In genomic region chr9:44318826-44319095, GRCm38 (mm10) we compare ENCODE assay signal across 8 mouse cellular contexts. TPM values are rescaled to one million over a fixed set of nuclear protein-coding genes. Genes with fewer than 3 reads are reported as not detected.
DNase-seq lines count a peak whose midpoint lies in the region; ATAC-seq and TF ChIP-seq lines count a peak whose summit lies in the region.

No protein-coding gene starts in this region.

- peak overlapping the region; percentile 90 for H3K9ac ChIP-seq in heart, embryonic 12.5 days
- H3K9ac ChIP-seq in intestine, embryonic 15.5 days = peak overlapping the region; percentile 83

- no peak for ATAC-seq in heart, embryonic 12.5 days (ENCODE audit: insufficient number of reproducible peaks, low FRiP score)
- ATAC-seq in intestine, embryonic 15.5 days = no peak

- peak overlapping the region; percentile 91 for H3K4me3 ChIP-seq in heart, embryonic 12.5 days
- peak overlapping the region; percentile 78 for H3K4me3 ChIP-seq in cortical plate, adult 2 months (ENCODE audit: insufficient read depth, low read length)
- peak overlapping the region; percentile 97 for H3K4me3 ChIP-seq in intestine, embryonic 15.5 days (replicated peaks)
- peak overlapping the region; percentile 71 for H3K4me3 ChIP-seq in macrophage (ENCODE audit: inconsistent target)

- H3K9me3 ChIP-seq in heart, embryonic 12.5 days (replicated peaks) = no peaks in the 10 kb centered on the region
- H3K9me3 ChIP-seq in intestine, embryonic 15.5 days = no peaks in the 10 kb centered on the region

- 30% methylated on average over 3 of the region's 3 CpGs for WGBS in heart, embryonic 12.5 days
- 26% methylated on average over 3 of the region's 3 CpGs for WGBS in intestine, embryonic 15.5 days
- WGBS in macrophage (ENCODE audit: missing documents) = 22% methylated on average over 3 of the region's 3 CpGs

- no peak overlapping the region for H3K27ac ChIP-seq in heart, embryonic 12.5 days (ENCODE audit: poor library complexity, severe bottlenecking)
- no peak overlapping the region for H3K27ac ChIP-seq in cortical plate, adult 2 months (ENCODE audit: insufficient read depth, low read length)
- H3K27ac ChIP-seq in intestine, embryonic 15.5 days = peak overlapping the region; percentile 55
- peak overlapping the region; percentile 79 for H3K27ac ChIP-seq in macrophage

- no peak for TF ChIP-seq CTCF in cortical plate, adult 2 months (IDR thresholded peaks at IDR 0.05; ENCODE audit: extremely low read depth, insufficient read depth, low read length)

- peaks cover 26% of the 10 kb centered on the region for H3K4me1 ChIP-seq in heart, embryonic 12.5 days (replicated peaks)
- peaks cover 4% of the 10 kb centered on the region; the same call in 1 of the 2 replicates for H3K4me1 ChIP-seq in cortical plate, adult 2 months (ENCODE audit: control insufficient read depth, insufficient read depth, low read length)
- peaks cover 25% of the 10 kb centered on the region for H3K4me1 ChIP-seq in intestine, embryonic 15.5 days (replicated peaks)

- peaks cover 33% of the 10 kb centered on the region for H3K36me3 ChIP-seq in heart, embryonic 12.5 days
- H3K36me3 ChIP-seq in intestine, embryonic 15.5 days = peaks cover 16% of the 10 kb centered on the region
- peaks cover 27% of the 10 kb centered on the region for H3K36me3 ChIP-seq in macrophage (ENCODE audit: inconsistent target)

- no peak for TF ChIP-seq POLR2A in cortical plate, adult 2 months (IDR thresholded peaks at IDR 0.05; ENCODE audit: extremely low read depth, insufficient read depth, low read length)

- H3K27me3 ChIP-seq in heart, embryonic 12.5 days (replicated peaks) = no peaks in the 10 kb centered on the region
- no peaks in the 10 kb centered on the region for H3K27me3 ChIP-seq in intestine, embryonic 15.5 days (replicated peaks)

- DNase-seq in heart, adult 9 months (ENCODE audit: low spot score in 2 of 2) = no peak
- DNase-seq in retina, embryonic 14.5 days (ENCODE audit: low spot score) = no peak
- DNase-seq in urinary bladder, postnatal 4 days (ENCODE audit: low spot score in 2 of 2) = no peak
- no peak for DNase-seq in right cerebral cortex, postnatal 25 days

- peaks cover 37% of the 10 kb centered on the region for H3K79me2 ChIP-seq in macrophage (ENCODE audit: inconsistent target)

- H3K4me2 ChIP-seq in heart, embryonic 12.5 days = peak overlapping the region; percentile 88
- H3K4me2 ChIP-seq in intestine, embryonic 15.5 days (replicated peaks) = peak overlapping the region; percentile 86

RNA-seq across cellular contexts. Expression of gene C2cd2l, which starts 1.3 kb away (rescaled TPM):
- 8.6 and 10.3 TPM in 2 replicates for polyA plus RNA-seq in heart, embryonic 12.5 days (2016; fragmentation: Nextera tagmentation; extraction: Ambion mirVana)
- 203 and 213 TPM in 2 replicates for polyA plus RNA-seq in cortical plate, adult 2 months (2012; rRNA removed)
- 6.8 and 10.6 TPM in 2 replicates for polyA plus RNA-seq in intestine, embryonic 15.5 days (2015; fragmentation: Nextera tagmentation; extraction: Ambion mirVana)
- 10 to 100 TPM in 12 of 26 experiments, 1 to 10 TPM in 14; 2.6 to 55.0 (median 8.7) TPM for total RNA-seq in macrophage (2018; cell fraction: chromatin; rRNA removed)
- 10 to 100 TPM; 11.3 to 30.6 (median 19.6) TPM for total RNA-seq in macrophage (2018; cell fraction: cytosol; rRNA removed)
- 10 to 100 TPM in 23 of 26 experiments, 1 to 10 TPM in 3; 2.8 to 48.3 (median 17.3) TPM for total RNA-seq in macrophage (2018; cell fraction: nucleus; rRNA removed)
- polyA plus RNA-seq in macrophage (2018) = 17.1 to 41.1 TPM (median 22.0 TPM) in 3 replicates

RNA-seq across cellular contexts. Expression of gene Dpagt1, which starts 7.1 kb away (rescaled TPM):
- polyA plus RNA-seq in heart, embryonic 12.5 days (2016; fragmentation: Nextera tagmentation; extraction: Ambion mirVana) = 29.7 and 31.4 TPM in 2 replicates
- 18.0 and 19.3 TPM in 2 replicates for polyA plus RNA-seq in cortical plate, adult 2 months (2012; rRNA removed)
- polyA plus RNA-seq in intestine, embryonic 15.5 days (2015; fragmentation: Nextera tagmentation; extraction: Ambion mirVana) = 38.2 and 38.6 TPM in 2 replicates
- total RNA-seq in macrophage (2018; cell fraction: chromatin; rRNA removed) = 10 to 100 TPM in 8 of 26 experiments, 1 to 10 TPM in 18; 1.8 to 19.0 (median 8.1) TPM
- total RNA-seq in macrophage (2018; cell fraction: cytosol; rRNA removed) = 10 to 100 TPM; 16.0 to 41.5 (median 24.9) TPM
- 10 to 100 TPM in 23 of 26 experiments, 1 to 10 TPM in 3; 8.1 to 38.5 (median 15.1) TPM for total RNA-seq in macrophage (2018; cell fraction: nucleus; rRNA removed)
- polyA plus RNA-seq in macrophage (2018) = 30.6 to 40.7 TPM (median 36.3 TPM) in 3 replicates

RNA-seq across cellular contexts. Expression of gene Hinfp, which starts 13.3 kb away (rescaled TPM):
- polyA plus RNA-seq in heart, embryonic 12.5 days (2016; fragmentation: Nextera tagmentation; extraction: Ambion mirVana) = 16.5 and 18.3 TPM in 2 replicates
- 27.6 and 33.6 TPM in 2 replicates for polyA plus RNA-seq in cortical plate, adult 2 months (2012; rRNA removed)
- 19.9 and 21.2 TPM in 2 replicates for polyA plus RNA-seq in intestine, embryonic 15.5 days (2015; fragmentation: Nextera tagmentation; extraction: Ambion mirVana)
- total RNA-seq in macrophage (2018; cell fraction: chromatin; rRNA removed) = 100 to 1,000 TPM in 11 of 26 experiments, 10 to 100 TPM in 15; 21.2 to 178 (median 96.4) TPM
- 10 to 100 TPM in 12 of 26 experiments, 1 to 10 TPM in 14; 2.9 to 17.1 (median 8.6) TPM for total RNA-seq in macrophage (2018; cell fraction: cytosol; rRNA removed)
- total RNA-seq in macrophage (2018; cell fraction: nucleus; rRNA removed) = 100 to 1,000 TPM in 1 of 26 experiments, 10 to 100 TPM in 25; 20.0 to 114 (median 54.3) TPM
- 5.9 to 13.1 TPM (median 6.2 TPM) in 3 replicates for polyA plus RNA-seq in macrophage (2018)

RNA-seq across cellular contexts. Expression of gene H2afx, which starts 15.7 kb away (rescaled TPM):
- polyA plus RNA-seq in heart, embryonic 12.5 days (2016; fragmentation: Nextera tagmentation; extraction: Ambion mirVana) = 221 and 231 TPM in 2 replicates
- 64.8 and 68.3 TPM in 2 replicates for polyA plus RNA-seq in cortical plate, adult 2 months (2012; rRNA removed)
- 280 and 298 TPM in 2 replicates for polyA plus RNA-seq in intestine, embryonic 15.5 days (2015; fragmentation: Nextera tagmentation; extraction: Ambion mirVana)
- 10 to 100 TPM in 1 of 26 experiments, 1 to 10 TPM in 23, under 1 TPM in 1, not detected in 1; 0.80 to 10.8 (median 3.0) TPM for total RNA-seq in macrophage (2018; cell fraction: chromatin; rRNA removed)
- 10 to 100 TPM in 23 of 26 experiments, 1 to 10 TPM in 3; 8.4 to 24.6 (median 14.5) TPM for total RNA-seq in macrophage (2018; cell fraction: cytosol; rRNA removed)
- 10 to 100 TPM in 4 of 26 experiments, 1 to 10 TPM in 22; 3.1 to 28.4 (median 6.3) TPM for total RNA-seq in macrophage (2018; cell fraction: nucleus; rRNA removed)
- 7.9 to 22.2 TPM (median 12.3 TPM) in 3 replicates for polyA plus RNA-seq in macrophage (2018)

RNA-seq across cellular contexts. Expression of gene Hmbs, which starts 25.3 kb away (rescaled TPM):
- 158 and 176 TPM in 2 replicates for polyA plus RNA-seq in heart, embryonic 12.5 days (2016; fragmentation: Nextera tagmentation; extraction: Ambion mirVana)
- 30.5 and 31.2 TPM in 2 replicates for polyA plus RNA-seq in cortical plate, adult 2 months (2012; rRNA removed)
- 128 and 141 TPM in 2 replicates for polyA plus RNA-seq in intestine, embryonic 15.5 days (2015; fragmentation: Nextera tagmentation; extraction: Ambion mirVana)
- 10 to 100 TPM in 17 of 26 experiments, 1 to 10 TPM in 9; 3.7 to 43.5 (median 17.2) TPM for total RNA-seq in macrophage (2018; cell fraction: chromatin; rRNA removed)
- 10 to 100 TPM; 18.1 to 35.7 (median 32.0) TPM for total RNA-seq in macrophage (2018; cell fraction: cytosol; rRNA removed)
- total RNA-seq in macrophage (2018; cell fraction: nucleus; rRNA removed) = 10 to 100 TPM in 19 of 26 experiments, 1 to 10 TPM in 7; 5.2 to 27.7 (median 15.3) TPM
- 22.5 to 38.8 TPM (median 27.1 TPM) in 3 replicates for polyA plus RNA-seq in macrophage (2018)

Comparison
In these comparisons a context has a peak if more than half of its experiments do, and no peak if none do; other contexts are left out.
1. H3K27ac ChIP-seq: peak in intestine, embryonic 15.5 days (single experiment) and macrophage (single experiment); none in heart, embryonic 12.5 days (single experiment) and cortical plate, adult 2 months (single experiment).
2. Peak in every context shown above with its lines, with median percentiles within 50 percentile points of each other: H3K4me3 ChIP-seq.